Mouse (Mus musculus): Measurements from ENCODE around the gene Ercc8. TPM values are rescaled to one million over a fixed set of nuclear protein-coding genes. Genes with fewer than 3 reads are reported as not detected.

The Ercc8 gene
- polyA plus RNA-seq (2015; fragmentation: Nextera tagmentation; extraction: Ambion mirVana) = 6.8 and 8.0 TPM in 2 replicates

DNA sequence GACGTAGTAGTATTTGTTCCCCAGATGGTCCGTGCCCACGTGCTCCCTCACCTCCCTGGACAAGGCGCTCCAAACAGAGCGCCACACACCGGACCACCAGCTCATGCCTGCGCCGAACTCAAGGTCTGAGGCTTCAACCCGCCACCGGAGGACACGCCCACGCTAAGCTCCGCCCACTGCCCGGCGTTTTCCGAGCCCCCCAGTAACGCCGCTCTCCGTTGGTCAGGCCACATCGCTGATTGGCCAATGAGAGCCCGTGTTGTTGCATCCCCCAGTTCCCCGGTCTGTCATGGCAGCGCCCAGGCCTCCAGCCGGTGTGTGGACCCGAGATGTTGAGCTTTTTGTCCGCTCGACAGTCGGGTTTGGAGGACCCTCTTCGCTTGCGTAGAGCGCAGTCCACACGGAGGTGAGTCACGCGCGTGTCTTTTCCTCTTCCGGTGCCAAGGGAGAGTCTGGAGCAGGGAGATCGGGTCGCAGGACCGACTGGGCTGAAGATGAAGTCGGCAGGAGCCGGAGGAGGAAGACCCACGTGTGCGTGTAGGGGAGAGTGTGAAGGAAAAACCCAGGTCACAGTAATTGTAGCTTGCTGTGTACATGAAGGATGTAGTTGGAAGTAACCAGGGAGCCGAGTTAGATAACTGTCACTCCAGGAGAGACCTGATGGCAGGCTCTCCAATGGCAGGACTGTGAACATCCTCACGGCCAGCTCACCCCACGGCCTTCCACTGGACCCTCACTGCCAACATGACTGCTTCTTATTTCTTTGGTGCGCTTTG lies at the start of gene Ercc8, which contains the start of gene Ndufaf2:
Gene Ercc8 (plus strand): TSS at position 267 of the 776 bp plus-strand sequence.
Gene Ndufaf2 (minus strand): TSS at position 159 of the 776 bp plus-strand sequence.
- Histone ChIP-seq H3K27me3 (replicated peaks; ENCODE audit: control insufficient read depth, insufficient read depth, low read length) (no peaks in the 10 kb centered on the region), H3K9me3 (ENCODE audit: control insufficient read depth) (no peaks in the 10 kb centered on the region), H3K9ac (ENCODE audit: low read depth, low read length) (peak within 1 kb of the TSS; percentile 64), H3K4me1 (replicated peaks; ENCODE audit: control insufficient read depth, insufficient read depth, low read length) (no peaks in the 10 kb centered on the region), H3K27ac (ENCODE audit: low read depth, low read length) (no peak within 1 kb of the TSS), H3K36me3 (ENCODE audit: control insufficient read depth, insufficient read depth) (peaks cover 17% of the 10 kb centered on the region), H3K4me2 (replicated peaks; ENCODE audit: low read depth) (peak within 1 kb of the TSS; percentile 85), H3K4me3 (ENCODE audit: low read depth, low read length) (peak within 1 kb of the TSS; percentile 98)
- TF ChIP-seq CTCF (IDR thresholded peaks at IDR 0.05; ENCODE audit: low read depth) = peak; percentile 22; the same call in 1 of the 2 replicates
- WGBS = under 1% methylated on average over 47 of the region's 47 CpGs
- ATAC-seq = peak; percentile 98

GRCm38 (mm10) chr13:108110929-108111328 lies 47.6 kb upstream of the Ercc8 start:
- H3K9ac ChIP-seq (ENCODE audit: low read depth, low read length) = no peak overlapping the region
- H3K27ac ChIP-seq (ENCODE audit: low read depth, low read length) = no peak overlapping the region
- no peak overlapping the region for H3K4me3 ChIP-seq (ENCODE audit: low read depth, low read length)
- no peaks in the 10 kb centered on the region for H3K27me3 ChIP-seq (replicated peaks; ENCODE audit: control insufficient read depth, insufficient read depth, low read length)
- no peak for TF ChIP-seq CTCF (IDR thresholded peaks at IDR 0.05; ENCODE audit: low read depth)
- no peaks in the 10 kb centered on the region for H3K4me1 ChIP-seq (replicated peaks; ENCODE audit: control insufficient read depth, insufficient read depth, low read length)
- no peak for ATAC-seq
- 89% methylated on average over 6 of the region's 6 CpGs for WGBS
- no peaks in the 10 kb centered on the region for H3K9me3 ChIP-seq (ENCODE audit: control insufficient read depth)
- no peak overlapping the region for H3K4me2 ChIP-seq (replicated peaks; ENCODE audit: low read depth)
- no peaks in the 10 kb centered on the region for H3K36me3 ChIP-seq (ENCODE audit: control insufficient read depth, insufficient read depth)

DNA sequence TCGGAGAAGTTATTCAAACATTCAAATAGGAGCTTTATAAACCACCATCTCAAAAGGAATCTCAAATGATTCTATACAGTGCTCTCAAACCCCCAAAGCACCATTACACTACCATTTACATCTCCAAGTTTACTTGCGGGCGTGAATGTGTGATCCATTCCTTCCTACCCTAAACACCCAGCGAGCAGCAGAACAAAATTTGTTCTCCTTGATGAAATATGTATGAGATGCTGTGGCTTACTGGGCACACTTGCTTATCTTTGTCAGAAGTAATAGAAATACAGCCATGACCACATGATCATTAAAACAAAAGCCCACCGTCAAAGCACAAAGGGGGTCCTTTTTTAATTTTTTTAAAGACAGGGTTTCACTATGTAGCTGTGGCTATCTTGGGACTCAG lies 45.0 kb upstream of the Ercc8 start:
- Histone ChIP-seq H3K4me1 (replicated peaks; ENCODE audit: control insufficient read depth, insufficient read depth, low read length) (no peaks in the 10 kb centered on the region), H3K9ac (ENCODE audit: low read depth, low read length) (no peak overlapping the region), H3K27me3 (replicated peaks; ENCODE audit: control insufficient read depth, insufficient read depth, low read length) (no peaks in the 10 kb centered on the region), H3K4me3 (ENCODE audit: low read depth, low read length) (no peak overlapping the region), H3K36me3 (ENCODE audit: control insufficient read depth, insufficient read depth) (no peaks in the 10 kb centered on the region), H3K4me2 (replicated peaks; ENCODE audit: low read depth) (no peak overlapping the region), H3K9me3 (ENCODE audit: control insufficient read depth) (no peaks in the 10 kb centered on the region), H3K27ac (ENCODE audit: low read depth, low read length) (no peak overlapping the region)
- no peak for ATAC-seq
- TF ChIP-seq CTCF (IDR thresholded peaks at IDR 0.05; ENCODE audit: low read depth) = no peak
- WGBS = 76% methylated on average over 5 of the region's 5 CpGs

GRCm38 (mm10) chr13:108114257-108114656 lies 44.3 kb upstream of the Ercc8 start:
- Histone ChIP-seq H3K27ac (ENCODE audit: low read depth, low read length) (no peak overlapping the region), H3K9me3 (ENCODE audit: control insufficient read depth) (no peaks in the 10 kb centered on the region), H3K27me3 (replicated peaks; ENCODE audit: control insufficient read depth, insufficient read depth, low read length) (no peaks in the 10 kb centered on the region), H3K9ac (ENCODE audit: low read depth, low read length) (no peak overlapping the region), H3K4me2 (replicated peaks; ENCODE audit: low read depth) (no peak overlapping the region), H3K36me3 (ENCODE audit: control insufficient read depth, insufficient read depth) (no peaks in the 10 kb centered on the region), H3K4me1 (replicated peaks; ENCODE audit: control insufficient read depth, insufficient read depth, low read length) (no peaks in the 10 kb centered on the region), H3K4me3 (ENCODE audit: low read depth, low read length) (no peak overlapping the region)
- TF ChIP-seq CTCF (IDR thresholded peaks at IDR 0.05; ENCODE audit: low read depth) = no peak
- ATAC-seq = no peak
- 77% methylated on average over 3 of the region's 3 CpGs for WGBS

DNA sequence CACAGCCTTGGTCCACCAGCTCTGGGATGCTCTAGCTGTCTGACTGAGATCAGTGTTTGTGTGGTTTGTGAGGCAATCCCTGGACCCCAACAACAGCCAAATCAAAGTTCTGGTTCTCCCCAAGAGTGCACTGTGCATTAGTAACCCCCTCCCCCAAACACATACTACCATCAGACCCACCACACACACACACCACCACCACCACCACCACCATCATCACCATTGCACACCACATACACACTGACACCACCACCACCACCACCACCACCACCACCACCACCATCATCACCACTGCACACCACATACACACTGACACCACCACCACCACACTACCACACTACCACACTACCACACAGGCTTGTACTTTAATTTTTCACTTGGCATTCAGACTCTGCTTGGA lies 40.9 kb upstream of the Ercc8 start:
- no peak for ATAC-seq
- Histone ChIP-seq H3K27me3 (replicated peaks; ENCODE audit: control insufficient read depth, insufficient read depth, low read length) (no peaks in the 10 kb centered on the region), H3K9ac (ENCODE audit: low read depth, low read length) (no peak overlapping the region), H3K9me3 (ENCODE audit: control insufficient read depth) (no peaks in the 10 kb centered on the region), H3K27ac (ENCODE audit: low read depth, low read length) (no peak overlapping the region), H3K4me3 (ENCODE audit: low read depth, low read length) (no peak overlapping the region), H3K4me2 (replicated peaks; ENCODE audit: low read depth) (no peak overlapping the region), H3K4me1 (replicated peaks; ENCODE audit: control insufficient read depth, insufficient read depth, low read length) (no peaks in the 10 kb centered on the region), H3K36me3 (ENCODE audit: control insufficient read depth, insufficient read depth) (no peaks in the 10 kb centered on the region)
- no peak for TF ChIP-seq CTCF (IDR thresholded peaks at IDR 0.05; ENCODE audit: low read depth)

- WGBS = 50% methylated on average over 1 of the region's 1 CpGs
- no peak for ATAC-seq
Observed at GRCm38 (mm10) chr13:108118188-108118587, 40.3 kb upstream of the Ercc8 start.

More at GRCm38 (mm10) chr13:108118188-108118587, 40.3 kb upstream of the Ercc8 start:
- no peak overlapping the region for H3K27ac ChIP-seq (ENCODE audit: low read depth, low read length)
- no peaks in the 10 kb centered on the region for H3K4me1 ChIP-seq (replicated peaks; ENCODE audit: control insufficient read depth, insufficient read depth, low read length)
- no peaks in the 10 kb centered on the region for H3K36me3 ChIP-seq (ENCODE audit: control insufficient read depth, insufficient read depth)
- no peak overlapping the region for H3K4me3 ChIP-seq (ENCODE audit: low read depth, low read length)
- no peaks in the 10 kb centered on the region for H3K9me3 ChIP-seq (ENCODE audit: control insufficient read depth)
- no peaks in the 10 kb centered on the region for H3K27me3 ChIP-seq (replicated peaks; ENCODE audit: control insufficient read depth, insufficient read depth, low read length)
- no peak overlapping the region for H3K9ac ChIP-seq (ENCODE audit: low read depth, low read length)
- no peak for TF ChIP-seq CTCF (IDR thresholded peaks at IDR 0.05; ENCODE audit: low read depth)
- no peak overlapping the region for H3K4me2 ChIP-seq (replicated peaks; ENCODE audit: low read depth)

All from intestine, postnatal 0 days (tissue).